In the genomic region with DNA sequence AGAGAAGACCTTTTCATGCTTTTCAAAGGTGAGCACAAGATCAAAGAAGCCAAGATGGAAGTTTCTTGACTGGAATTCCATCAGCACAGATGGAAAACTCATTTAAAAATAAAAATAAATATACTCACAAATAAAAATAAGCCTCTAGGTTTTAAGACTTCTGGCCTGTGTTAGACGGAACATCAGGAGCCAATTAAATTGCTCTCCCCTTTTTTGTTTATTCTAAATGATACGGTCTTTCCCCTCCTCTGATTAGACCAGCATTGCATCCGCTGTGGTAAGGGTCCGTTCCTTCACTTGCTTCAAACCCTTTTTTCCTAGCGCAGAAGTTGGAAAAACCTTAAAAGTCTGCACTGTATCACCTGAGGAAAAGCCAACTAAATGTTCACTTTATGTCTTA, we compare ENCODE assay signal across 26 mouse cellular contexts. TPM values are rescaled to one million over a fixed set of nuclear protein-coding genes. Genes with fewer than 3 reads are reported as not detected.
DNase-seq lines count a peak whose midpoint lies in the region; ATAC-seq and TF ChIP-seq lines count a peak whose summit lies in the region.
"Had no signal": no experiment of that assay in that cellular context is flagged by ENCODE, and none has a peak within 500 bp of the region (broad histone marks: within the 10 kb centered on the region; RNA-seq: fewer than 3 reads in every experiment).

No protein-coding gene starts in this region.

- no peaks in the 10 kb centered on the region for H3K9me3 ChIP-seq in embryonic facial prominence, embryonic 10.5 days
- no peaks in the 10 kb centered on the region for H3K9me3 ChIP-seq in embryonic facial prominence, embryonic 13.5 days
- no peaks in the 10 kb centered on the region for H3K9me3 ChIP-seq in limb, embryonic 10.5 days (replicated peaks)
- no peaks in the 10 kb centered on the region for H3K9me3 ChIP-seq in limb, embryonic 15.5 days
- H3K9me3 ChIP-seq: forebrain, embryonic 10.5 days; forebrain, embryonic 13.5 days; heart, embryonic 12.5 days; heart, embryonic 15.5 days; hindbrain, embryonic 10.5 days; hindbrain, embryonic 13.5 days had no signal

- no peak for DNase-seq in embryonic facial prominence, embryonic 10.5 days (ENCODE audit: low spot score)
- no peak for DNase-seq in limb, embryonic 10.5 days (ENCODE audit: low spot score)
- no peak for DNase-seq in adipocyte (ENCODE audit: low spot score)
- DNase-seq in thymus, adult 2 months, result no peak
- no peak for DNase-seq in spleen, adult 12 weeks (ENCODE audit: low spot score)
- DNase-seq: adrenal gland, postnatal 10 days; adrenal gland, postnatal 36 days; cerebellum, adult 18-20 months; cerebellum, adult 9-10 months; cerebellum, postnatal 14 days; gastrocnemius, postnatal 14 days; heart, adult 18-20 months; heart, postnatal 10 days; heart, postnatal 36 days had no signal

- no peaks in the 10 kb centered on the region for H3K36me3 ChIP-seq in embryonic facial prominence, embryonic 10.5 days (replicated peaks)
- H3K36me3 ChIP-seq in embryonic facial prominence, embryonic 13.5 days, result no peaks in the 10 kb centered on the region
- H3K36me3 ChIP-seq in limb, embryonic 10.5 days, result no peaks in the 10 kb centered on the region
- no peaks in the 10 kb centered on the region for H3K36me3 ChIP-seq in limb, embryonic 15.5 days
- H3K36me3 ChIP-seq in thymus, adult 2 months (ENCODE audit: control insufficient read depth, insufficient read depth, low read length), result no peaks in the 10 kb centered on the region
- H3K36me3 ChIP-seq: forebrain, embryonic 10.5 days; heart, embryonic 12.5 days; heart, embryonic 15.5 days; hindbrain, embryonic 10.5 days; hindbrain, embryonic 13.5 days had no signal

- peaks cover 38% of the 10 kb centered on the region for H3K4me1 ChIP-seq in embryonic facial prominence, embryonic 10.5 days
- H3K4me1 ChIP-seq in embryonic facial prominence, embryonic 13.5 days, result peaks cover 27% of the 10 kb centered on the region
- peaks cover 24% of the 10 kb centered on the region for H3K4me1 ChIP-seq in limb, embryonic 10.5 days
- H3K4me1 ChIP-seq in limb, embryonic 15.5 days, result peaks cover 7% of the 10 kb centered on the region; the same call in 1 of the 2 replicates
- no peaks in the 10 kb centered on the region for H3K4me1 ChIP-seq in thymus, adult 2 months (replicated peaks; ENCODE audit: control insufficient read depth, insufficient read depth, low read length)
- H3K4me1 ChIP-seq: forebrain, embryonic 13.5 days; heart, embryonic 12.5 days; hindbrain, embryonic 13.5 days had no signal

- TF ChIP-seq POLR2A in thymus, adult 2 months (IDR thresholded peaks at IDR 0.05; ENCODE audit: control insufficient read depth, extremely low read depth, insufficient read depth, low read length, poor library complexity), result no peak

- no peak overlapping the region for H3K4me3 ChIP-seq in embryonic facial prominence, embryonic 10.5 days
- H3K4me3 ChIP-seq in embryonic facial prominence, embryonic 13.5 days, result no peak overlapping the region
- H3K4me3 ChIP-seq in limb, embryonic 10.5 days, result no peak overlapping the region
- no peak overlapping the region for H3K4me3 ChIP-seq in limb, embryonic 15.5 days
- no peak overlapping the region for H3K4me3 ChIP-seq in thymus, adult 2 months (ENCODE audit: control insufficient read depth, insufficient read depth, low read length)
- H3K4me3 ChIP-seq: forebrain, embryonic 10.5 days; forebrain, embryonic 13.5 days; heart, embryonic 12.5 days; heart, embryonic 15.5 days; hindbrain, embryonic 10.5 days; hindbrain, embryonic 13.5 days had no signal

- no peaks in the 10 kb centered on the region for H3K27me3 ChIP-seq in embryonic facial prominence, embryonic 10.5 days (replicated peaks; ENCODE audit: low read depth, poor library complexity, severe bottlenecking)
- H3K27me3 ChIP-seq in embryonic facial prominence, embryonic 13.5 days, result no peaks in the 10 kb centered on the region
- H3K27me3 ChIP-seq in limb, embryonic 10.5 days (ENCODE audit: low read depth, poor library complexity, severe bottlenecking), result no peaks in the 10 kb centered on the region
- H3K27me3 ChIP-seq in limb, embryonic 15.5 days, result no peaks in the 10 kb centered on the region
- H3K27me3 ChIP-seq in thymus, adult 2 months (ENCODE audit: control insufficient read depth, insufficient read depth, low read length), result no peaks in the 10 kb centered on the region
- H3K27me3 ChIP-seq: forebrain, embryonic 13.5 days; heart, embryonic 12.5 days; heart, embryonic 15.5 days; hindbrain, embryonic 13.5 days had no signal

- TF ChIP-seq CTCF in thymus, adult 2 months (IDR thresholded peaks at IDR 0.05; ENCODE audit: borderline replicate concordance, control insufficient read depth, extremely low read depth, insufficient read depth, low read length, poor library complexity), result no peak

- H3K4me2 ChIP-seq in embryonic facial prominence, embryonic 13.5 days, result 0 out of 2 replicates have a peak overlapping the region, but pooled peaks have one; percentile 34
- no peak overlapping the region for H3K4me2 ChIP-seq in limb, embryonic 15.5 days
- H3K4me2 ChIP-seq: forebrain, embryonic 13.5 days; heart, embryonic 12.5 days; heart, embryonic 15.5 days; hindbrain, embryonic 13.5 days had no signal

- ATAC-seq in embryonic facial prominence, embryonic 13.5 days (ENCODE audit: insufficient number of reproducible peaks, insufficient read depth, low FRiP score, low TSS enrichment, low read depth), result no peak
- ATAC-seq in limb, embryonic 15.5 days (ENCODE audit: insufficient number of reproducible peaks, low FRiP score, low TSS enrichment, low read depth), result no peak
- ATAC-seq: activated CD4-positive, CD25-positive, alpha-beta regulatory T cell, adult 4 months; forebrain, embryonic 13.5 days; forebrain, embryonic 16.5 days; hindbrain, embryonic 16.5 days; inflammation-experienced regulatory T-cells, adult 6 months had no signal

- no peak overlapping the region for H3K9ac ChIP-seq in embryonic facial prominence, embryonic 13.5 days
- no peak overlapping the region for H3K9ac ChIP-seq in limb, embryonic 15.5 days
- H3K9ac ChIP-seq: forebrain, embryonic 13.5 days; heart, embryonic 12.5 days; heart, embryonic 15.5 days; hindbrain, embryonic 13.5 days had no signal

- H3K27ac ChIP-seq in embryonic facial prominence, embryonic 10.5 days (replicated peaks), result peak overlapping the region; percentile 62; the same call in 1 of the 2 replicates
- H3K27ac ChIP-seq in embryonic facial prominence, embryonic 13.5 days, result peak overlapping the region; percentile 64
- 0 out of 2 replicates have a peak overlapping the region, but pooled peaks have one; percentile 9 for H3K27ac ChIP-seq in limb, embryonic 10.5 days
- peak overlapping the region; percentile 22; the same call in 1 of the 2 replicates for H3K27ac ChIP-seq in limb, embryonic 15.5 days
- no peak overlapping the region for H3K27ac ChIP-seq in thymus, adult 2 months (ENCODE audit: control insufficient read depth, insufficient read depth, low read length)
- H3K27ac ChIP-seq: forebrain, embryonic 13.5 days; heart, embryonic 15.5 days; hindbrain, embryonic 10.5 days; hindbrain, embryonic 13.5 days had no signal

- WGBS in embryonic facial prominence, embryonic 10.5 days, result 50% methylated on average over 5 of the region's 5 CpGs
- 21% methylated on average over 5 of the region's 5 CpGs for WGBS in embryonic facial prominence, embryonic 13.5 days
- WGBS in limb, embryonic 10.5 days, result 84% methylated on average over 5 of the region's 5 CpGs
- WGBS in limb, embryonic 15.5 days, result 51% methylated on average over 5 of the region's 5 CpGs
- 97% methylated on average over 5 of the region's 5 CpGs for WGBS in thymus, adult 2 months

RNA-seq across cellular contexts. Expression of gene Lpar1, which starts 26.8 kb away (rescaled TPM):
- polyA plus RNA-seq in embryonic facial prominence, embryonic 10.5 days (2016; fragmentation: Nextera tagmentation; extraction: Ambion mirVana), result 129 and 155 TPM in 2 replicates
- polyA plus RNA-seq in embryonic facial prominence, embryonic 13.5 days (2015; fragmentation: Nextera tagmentation; extraction: Ambion mirVana), result 138 and 142 TPM in 2 replicates
- polyA plus RNA-seq in limb, embryonic 10.5 days (2016; fragmentation: Nextera tagmentation; extraction: Ambion mirVana), result 197 and 253 TPM in 2 replicates
- 150 and 151 TPM in 2 replicates for polyA plus RNA-seq in limb, embryonic 15.5 days (2015; fragmentation: Nextera tagmentation; extraction: Ambion mirVana)
- polyA plus RNA-seq in thymus, adult 2 months (2012; rRNA removed), result 12.6 and 16.6 TPM in 2 replicates
- polyA plus RNA-seq: activated CD4-positive, CD25-positive, alpha-beta regulatory T cell, adult 4 months; inflammation-experienced regulatory T-cells, adult 6 months had no signal
